Mouse (Mus musculus): ENCODE results near the gene Tmcc1. TPM values are rescaled to one million over a fixed set of nuclear protein-coding genes. Genes with fewer than 3 reads are reported as not detected.
A peak's percentile ranks its signal among the peaks of the same experiment; 100 is the strongest.

The Tmcc1 gene
- polyA plus RNA-seq, 1 experiment, result 56.1 TPM

DNA sequence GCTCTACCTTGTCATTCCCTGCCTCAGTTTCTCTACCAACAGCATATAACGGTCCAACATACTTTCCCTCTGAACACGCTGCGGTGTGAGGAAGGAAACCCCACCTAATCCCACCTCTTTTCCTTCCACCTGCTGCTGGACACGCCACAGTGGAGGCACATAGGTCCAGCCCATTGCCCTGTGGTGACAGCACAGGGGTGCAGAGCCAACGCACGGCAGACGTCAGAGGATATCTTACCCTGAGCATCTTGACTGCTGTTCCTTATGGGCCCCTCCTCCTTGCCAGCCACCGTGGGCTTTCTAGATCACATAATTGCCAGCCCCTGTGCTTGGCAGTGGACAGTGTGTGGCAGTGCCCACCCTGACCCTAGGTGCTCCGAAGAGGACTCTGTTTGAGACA, 202.8 kb downstream of the Tmcc1 start:
- TF ChIP-seq CTCF (IDR thresholded peaks at IDR 0.05; ENCODE audit: borderline replicate concordance, extremely low read depth, insufficient read depth, insufficient read length) (no peak), POLR2A (IDR thresholded peaks at IDR 0.05; ENCODE audit: borderline replicate concordance, extremely low read depth, insufficient read depth, insufficient read length, poor library complexity, severe bottlenecking) (no peak)
- no peak for DNase-seq (ENCODE audit: low read depth)

GRCm38 (mm10) chr6:115990056-115990455, 203.2 kb downstream of the Tmcc1 start:
- TF ChIP-seq POLR2A (IDR thresholded peaks at IDR 0.05; ENCODE audit: borderline replicate concordance, extremely low read depth, insufficient read depth, insufficient read length, poor library complexity, severe bottlenecking) (no peak), CTCF (IDR thresholded peaks at IDR 0.05; ENCODE audit: borderline replicate concordance, extremely low read depth, insufficient read depth, insufficient read length) (no peak)

GRCm38 (mm10) chr6:115989607-115990006, 203.7 kb downstream of the Tmcc1 start:
- TF ChIP-seq POLR2A (IDR thresholded peaks at IDR 0.05; ENCODE audit: borderline replicate concordance, extremely low read depth, insufficient read depth, insufficient read length, poor library complexity, severe bottlenecking), result no peak
- no peak for TF ChIP-seq CTCF (IDR thresholded peaks at IDR 0.05; ENCODE audit: borderline replicate concordance, extremely low read depth, insufficient read depth, insufficient read length)
- no peak for DNase-seq (ENCODE audit: low read depth)

More at GRCm38 (mm10) chr6:115990056-115990455, 203.2 kb downstream of the Tmcc1 start:
- no peak for DNase-seq (ENCODE audit: low read depth)

DNA sequence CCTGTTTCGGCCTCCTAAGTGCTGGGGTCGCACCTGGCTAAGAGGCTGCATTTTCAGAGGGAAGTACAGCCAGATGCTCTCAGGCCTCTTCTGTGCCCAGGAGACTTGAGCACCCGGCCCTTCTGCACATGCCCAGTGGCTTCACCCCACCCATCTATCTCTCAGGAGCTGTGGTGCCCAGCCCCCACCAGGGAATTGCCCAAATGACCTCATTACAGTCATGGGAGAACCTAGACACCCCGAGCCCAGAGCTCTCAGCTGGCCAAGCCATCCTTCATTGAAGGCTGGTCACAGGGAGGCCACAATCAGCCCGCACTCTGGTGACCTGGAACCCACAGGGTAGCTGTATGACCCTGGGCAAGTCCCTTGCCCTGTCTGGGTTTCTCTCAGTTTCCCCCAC, 204.3 kb downstream of the Tmcc1 start:
- DNase-seq (ENCODE audit: low read depth), result no peak
- TF ChIP-seq CTCF (IDR thresholded peaks at IDR 0.05; ENCODE audit: borderline replicate concordance, extremely low read depth, insufficient read depth, insufficient read length) (no peak), POLR2A (IDR thresholded peaks at IDR 0.05; ENCODE audit: borderline replicate concordance, extremely low read depth, insufficient read depth, insufficient read length, poor library complexity, severe bottlenecking) (no peak)

DNA sequence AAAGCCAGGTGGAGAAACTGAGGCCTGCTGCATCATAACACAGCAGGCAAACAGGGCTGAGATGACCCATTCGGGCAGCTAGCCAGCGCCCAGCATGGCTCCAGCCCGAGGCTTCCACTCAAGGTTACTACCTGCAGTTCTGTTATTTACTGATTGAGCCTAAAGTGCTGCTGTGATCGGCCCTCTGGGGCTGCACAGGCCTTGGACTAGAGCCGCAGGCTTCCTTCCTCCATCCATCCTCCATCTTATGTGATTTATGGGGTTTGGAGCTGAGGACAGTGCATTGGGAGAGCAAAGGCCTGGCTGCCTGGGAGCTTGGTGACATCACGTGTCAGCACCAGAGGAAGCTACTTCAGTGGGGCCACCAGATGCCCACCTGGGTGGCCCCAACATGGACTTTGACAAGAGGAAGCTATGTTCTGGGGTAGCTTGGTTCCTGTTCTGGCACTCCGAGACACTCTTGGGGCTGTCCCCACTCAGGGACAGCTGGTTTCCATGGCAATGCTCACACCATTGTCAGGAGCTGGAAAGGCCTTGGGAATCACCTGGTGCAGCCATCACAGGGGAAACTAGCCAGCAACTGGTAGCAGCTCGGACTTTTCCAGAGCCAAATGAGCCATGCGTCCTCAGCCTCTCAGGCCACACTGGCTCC, 206.1 kb downstream of the Tmcc1 start:
- TF ChIP-seq POLR2A (IDR thresholded peaks at IDR 0.05; ENCODE audit: borderline replicate concordance, extremely low read depth, insufficient read depth, insufficient read length, poor library complexity, severe bottlenecking) (no peak), CTCF (IDR thresholded peaks at IDR 0.05; ENCODE audit: borderline replicate concordance, extremely low read depth, insufficient read depth, insufficient read length) (no peak)
- peak; percentile 36 for DNase-seq (ENCODE audit: low read depth)

GRCm38 (mm10) chr6:115986472-115987095, 206.7 kb downstream of the Tmcc1 start:
- no peak for DNase-seq (ENCODE audit: low read depth)
- TF ChIP-seq POLR2A (IDR thresholded peaks at IDR 0.05; ENCODE audit: borderline replicate concordance, extremely low read depth, insufficient read depth, insufficient read length, poor library complexity, severe bottlenecking) (no peak), CTCF (IDR thresholded peaks at IDR 0.05; ENCODE audit: borderline replicate concordance, extremely low read depth, insufficient read depth, insufficient read length) (no peak)

DNA sequence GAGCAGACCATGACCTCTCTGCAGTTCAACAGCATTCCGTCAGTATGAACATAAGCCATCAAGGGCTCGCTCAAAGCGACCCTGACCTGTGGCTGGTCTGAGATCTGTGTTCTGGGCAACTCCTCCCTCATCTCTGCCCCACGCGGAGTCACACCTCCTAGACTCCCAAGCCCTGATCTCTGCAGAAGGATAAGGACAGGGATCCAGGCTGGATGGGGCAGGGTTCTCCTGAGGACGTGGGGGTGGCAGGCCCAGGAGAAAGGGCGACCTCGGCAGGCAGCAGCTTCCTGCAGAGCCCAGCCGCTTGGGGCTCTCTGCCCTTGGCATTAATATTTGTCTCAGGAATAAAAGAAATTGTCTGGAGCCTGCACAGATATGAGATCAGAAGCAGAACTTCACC, 207.7 kb downstream of the Tmcc1 start:
- DNase-seq (ENCODE audit: low read depth), result no peak
- TF ChIP-seq CTCF (IDR thresholded peaks at IDR 0.05; ENCODE audit: borderline replicate concordance, extremely low read depth, insufficient read depth, insufficient read length) (no peak), POLR2A (IDR thresholded peaks at IDR 0.05; ENCODE audit: borderline replicate concordance, extremely low read depth, insufficient read depth, insufficient read length, poor library complexity, severe bottlenecking) (no peak)

DNA sequence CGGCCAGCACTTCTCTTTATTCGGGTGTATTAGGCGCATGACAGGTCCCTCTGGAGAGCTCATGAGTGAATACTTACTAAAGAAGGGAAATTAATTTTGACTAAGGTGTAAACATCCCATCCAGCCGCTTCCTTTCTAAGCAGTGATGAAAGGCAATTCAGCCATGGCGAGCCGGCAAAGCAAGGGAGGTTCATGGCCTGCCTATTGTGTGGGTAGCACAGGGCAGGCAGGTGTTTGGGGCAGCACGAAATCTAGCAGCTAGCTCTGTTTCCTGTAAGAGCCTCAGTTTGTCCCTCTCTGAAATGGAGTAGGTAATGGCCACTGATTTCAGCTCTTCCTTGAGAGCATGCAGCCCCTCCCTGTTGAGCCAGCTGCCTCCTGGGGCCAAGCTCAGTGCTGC, 208.7 kb downstream of the Tmcc1 start:
- TF ChIP-seq POLR2A (IDR thresholded peaks at IDR 0.05; ENCODE audit: borderline replicate concordance, extremely low read depth, insufficient read depth, insufficient read length, poor library complexity, severe bottlenecking), result no peak
- no peak for DNase-seq (ENCODE audit: low read depth)

GRCm38 (mm10) chr6:115983306-115984038, 209.8 kb downstream of the Tmcc1 start:
- no peak for DNase-seq (ENCODE audit: low read depth)
- TF ChIP-seq CTCF (IDR thresholded peaks at IDR 0.05; ENCODE audit: borderline replicate concordance, extremely low read depth, insufficient read depth, insufficient read length) (no peak), POLR2A (IDR thresholded peaks at IDR 0.05; ENCODE audit: borderline replicate concordance, extremely low read depth, insufficient read depth, insufficient read length, poor library complexity, severe bottlenecking) (no peak)

- TF ChIP-seq POLR2A (IDR thresholded peaks at IDR 0.05; ENCODE audit: borderline replicate concordance, extremely low read depth, insufficient read depth, insufficient read length, poor library complexity, severe bottlenecking), result no peak
- DNase-seq (ENCODE audit: low read depth), result no peak
Measured at GRCm38 (mm10) chr6:115982889-115983288, 210.4 kb downstream of the Tmcc1 start.

DNA sequence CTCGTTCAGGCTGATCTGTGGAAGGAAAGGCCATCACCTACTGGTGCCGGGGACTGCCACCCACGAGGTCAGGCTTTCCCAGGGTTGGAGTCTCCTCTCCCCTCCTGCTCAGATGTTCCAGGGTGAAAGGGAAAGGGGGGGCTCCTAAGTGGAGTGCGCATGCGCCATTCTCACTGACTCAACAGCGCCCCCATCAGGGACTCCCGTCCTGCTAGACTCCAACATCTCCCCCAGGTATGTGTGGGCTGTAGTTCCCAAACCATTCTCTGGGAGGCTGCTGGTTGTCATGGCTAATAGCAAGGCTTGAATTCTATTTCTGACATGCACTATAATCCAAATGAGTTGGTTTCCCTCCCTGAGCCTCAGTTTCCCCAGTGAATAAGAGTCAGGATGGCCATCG, 214.7 kb downstream of the Tmcc1 start:
- no peak for DNase-seq (ENCODE audit: low read depth)
- no peak for TF ChIP-seq POLR2A (IDR thresholded peaks at IDR 0.05; ENCODE audit: borderline replicate concordance, extremely low read depth, insufficient read depth, insufficient read length, poor library complexity, severe bottlenecking)
- TF ChIP-seq CTCF (IDR thresholded peaks at IDR 0.05; ENCODE audit: borderline replicate concordance, extremely low read depth, insufficient read depth, insufficient read length), result no peak

- TF ChIP-seq CTCF (IDR thresholded peaks at IDR 0.05; ENCODE audit: borderline replicate concordance, extremely low read depth, insufficient read depth, insufficient read length) (no peak), POLR2A (IDR thresholded peaks at IDR 0.05; ENCODE audit: borderline replicate concordance, extremely low read depth, insufficient read depth, insufficient read length, poor library complexity, severe bottlenecking) (no peak)
- no peak for DNase-seq (ENCODE audit: low read depth)
Measured at GRCm38 (mm10) chr6:115977810-115978209, 215.5 kb downstream of the Tmcc1 start.
